Mouse (Mus musculus) urinary bladder, postnatal 25 days (tissue): Measurements from ENCODE around the gene Hid1.
A peak's percentile ranks its signal among the peaks of the same experiment; 100 is the strongest.

ENCODE experiments used
- DNase-seq: peaks from one replicate; pipeline ENCODE4 v3.0.0; 2022; ENCODE audit warnings: low spot score

Gene Hid1

GRCm38 (mm10) chr11:115336115-115336514 is 31.4 kb downstream of the Hid1 start:
- DNase-seq, result no peak

GRCm38 (mm10) chr11:115335223-115335622 is 32.3 kb downstream of the Hid1 start:
- peak; percentile 48 for DNase-seq

- DNase-seq, result no peak
These were observed 33.0 kb downstream of the Hid1 start, which contains the start of gene Otop3 for GRCm38 (mm10) chr11:115334531-115334930. Gene Otop3, plus strand, starts transcription at chr11:115334731.

- no peak for DNase-seq
These were observed 38.2 kb downstream of the Hid1 start for GRCm38 (mm10) chr11:115329339-115329738.

- DNase-seq, result no peak
These were observed 40.8 kb downstream of the Hid1 start for GRCm38 (mm10) chr11:115326730-115327129.

GRCm38 (mm10) chr11:115323354-115323753 is 44.2 kb downstream of the Hid1 start:
- DNase-seq, result no peak

- DNase-seq, result peak; percentile 70
These were observed 45.5 kb downstream of the Hid1 start, which contains the start of gene Ush1g for GRCm38 (mm10) chr11:115321906-115322693. Gene Ush1g, minus strand, starts transcription at chr11:115322041.

- no peak for DNase-seq
These were observed 47.7 kb downstream of the Hid1 start for GRCm38 (mm10) chr11:115319704-115320383.

- no peak for DNase-seq
These were observed 49.1 kb downstream of the Hid1 start for GRCm38 (mm10) chr11:115318245-115319027.

GRCm38 (mm10) chr11:115317204-115317603 is 50.4 kb downstream of the Hid1 start:
- no peak for DNase-seq

GRCm38 (mm10) chr11:115314249-115314648 is 53.3 kb downstream of the Hid1 start:
- DNase-seq, result no peak

- no peak for DNase-seq
These were observed 58.8 kb downstream of the Hid1 start for GRCm38 (mm10) chr11:115308781-115309180.

GRCm38 (mm10) chr11:115306863-115307262 is 60.7 kb downstream of the Hid1 start, which contains the start of gene Otop2:
Gene Otop2, plus strand, starts transcription at chr11:115307163.
- DNase-seq, result no peak

- DNase-seq, result peak; percentile 31
These were observed 64.4 kb downstream of the Hid1 start for GRCm38 (mm10) chr11:115303167-115303566.

GRCm38 (mm10) chr11:115301351-115301750 is 66.2 kb downstream of the Hid1 start:
- no peak for DNase-seq

GRCm38 (mm10) chr11:115300745-115301144 is 66.8 kb downstream of the Hid1 start:
- no peak for DNase-seq

GRCm38 (mm10) chr11:115298160-115298559 is 69.4 kb downstream of the Hid1 start:
- no peak for DNase-seq
